Mouse (Mus musculus): ENCODE measurements at regions not wholly inside any gene's neighbourhood (a gene's known extent, or its start where the extent isn't known, plus 50 kb on each side); places are given as distances from the start of the nearest gene placed in this dataset.

- Histone ChIP-seq H3K27ac (no peak overlapping the region), H3K4me2 (replicated peaks) (no peak overlapping the region), H3K4me3 (no peak overlapping the region), H3K36me3 (no peaks in the 10 kb centered on the region), H3K27me3 (no peaks in the 10 kb centered on the region), H3K4me1 (no peaks in the 10 kb centered on the region), H3K9me3 (replicated peaks) (no peaks in the 10 kb centered on the region), H3K9ac (no peak overlapping the region)
- ATAC-seq (ENCODE audit: low FRiP score): no peak
- WGBS: 61% methylated on average over 3 of the region's 3 CpGs
Observed at GRCm38 (mm10) chr1:82041286-82042050, 191.4 kb upstream of the Gm9747 start.

DNA sequence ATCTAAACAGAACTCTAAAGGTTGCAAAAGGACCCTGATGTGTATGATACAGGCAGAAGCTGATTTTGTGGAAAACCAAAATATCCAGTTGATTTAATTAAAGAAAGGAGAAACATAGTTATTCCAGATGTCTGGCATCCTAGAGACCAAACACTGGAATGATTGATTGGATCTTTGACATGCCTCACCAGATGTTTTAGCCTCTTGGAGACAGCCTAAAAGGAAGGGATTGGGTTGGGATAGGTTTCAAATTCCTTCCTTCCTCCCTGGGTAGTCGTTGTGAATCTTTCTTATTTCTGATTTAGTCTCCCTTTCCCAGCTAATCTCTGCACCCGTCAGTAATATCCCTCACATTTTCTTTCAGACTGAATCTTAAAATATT, 190.9 kb upstream of the Gm9747 start:
- Histone ChIP-seq H3K9me3 (replicated peaks) (no peaks in the 10 kb centered on the region), H3K27me3 (no peaks in the 10 kb centered on the region), H3K4me3 (no peak overlapping the region), H3K36me3 (no peaks in the 10 kb centered on the region), H3K4me2 (replicated peaks) (no peak overlapping the region), H3K9ac (no peak overlapping the region), H3K27ac (no peak overlapping the region), H3K4me1 (no peaks in the 10 kb centered on the region)
- WGBS: 43% methylated on average over 2 of the region's 2 CpGs
- no peak for ATAC-seq (ENCODE audit: low FRiP score)

- H3K27ac ChIP-seq: no peak overlapping the region
- H3K36me3 ChIP-seq: no peaks in the 10 kb centered on the region
- no peaks in the 10 kb centered on the region for H3K4me1 ChIP-seq
- no peaks in the 10 kb centered on the region for H3K27me3 ChIP-seq
- ATAC-seq (ENCODE audit: low FRiP score): no peak
- no peak overlapping the region for H3K4me2 ChIP-seq (replicated peaks)
- no peaks in the 10 kb centered on the region for H3K9me3 ChIP-seq (replicated peaks)
- WGBS: 61% methylated on average over 3 of the region's 3 CpGs
- no peak overlapping the region for H3K4me3 ChIP-seq
- H3K9ac ChIP-seq: no peak overlapping the region
Observed at GRCm38 (mm10) chr1:82042527-82042926, 190.4 kb upstream of the Gm9747 start.

DNA sequence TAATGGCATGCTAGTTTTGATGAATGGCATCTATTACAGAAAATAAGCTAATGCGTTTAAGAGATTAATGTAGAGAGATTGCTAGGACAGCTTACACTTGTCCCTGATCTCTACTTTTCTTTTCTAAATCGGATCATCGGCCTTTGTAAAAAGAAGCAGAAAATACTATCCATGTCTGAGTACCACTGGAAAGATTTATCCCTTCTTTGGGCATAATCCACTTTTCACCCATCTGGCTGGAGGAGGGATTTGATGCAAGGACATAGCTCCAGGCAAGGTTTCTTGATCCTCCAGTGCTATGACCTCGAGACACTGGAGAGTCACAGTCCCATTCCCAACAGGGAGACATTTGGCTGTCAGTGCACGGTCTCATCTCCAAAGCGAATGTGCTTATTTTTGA, 166.6 kb upstream of the Gm9747 start:
- Histone ChIP-seq H3K9ac (no peak overlapping the region), H3K4me2 (replicated peaks) (no peak overlapping the region), H3K27me3 (no peaks in the 10 kb centered on the region), H3K4me1 (no peaks in the 10 kb centered on the region), H3K27ac (no peak overlapping the region), H3K4me3 (no peak overlapping the region), H3K9me3 (replicated peaks) (no peaks in the 10 kb centered on the region), H3K36me3 (no peaks in the 10 kb centered on the region)
- 88% methylated on average over 6 of the region's 6 CpGs for WGBS
- no peak for ATAC-seq (ENCODE audit: low FRiP score)

DNA sequence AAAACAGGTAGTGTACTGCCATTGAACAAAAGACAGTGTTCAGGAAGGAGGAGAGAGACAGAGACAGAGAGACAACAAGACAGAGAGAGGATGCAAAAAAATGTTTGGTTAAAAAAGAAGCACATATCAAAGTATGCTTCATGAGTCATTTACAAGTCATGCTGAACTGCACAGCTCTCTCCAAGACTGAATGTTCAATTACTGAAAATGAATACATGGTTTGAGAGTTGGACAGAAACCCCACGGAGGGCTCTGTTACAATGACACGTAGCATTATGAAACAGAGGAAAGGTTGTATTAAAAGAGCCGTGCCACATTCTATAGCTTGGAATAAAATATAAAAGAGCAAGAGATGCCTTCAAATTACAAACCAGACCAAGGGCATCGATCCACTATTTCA, 164.3 kb upstream of the Gm9747 start:
- H3K27me3 ChIP-seq: no peaks in the 10 kb centered on the region
- WGBS: 79% methylated on average over 4 of the region's 4 CpGs
- no peak overlapping the region for H3K4me3 ChIP-seq
- no peaks in the 10 kb centered on the region for H3K36me3 ChIP-seq
- no peak overlapping the region for H3K9ac ChIP-seq
- no peak overlapping the region for H3K27ac ChIP-seq
- no peak for ATAC-seq (ENCODE audit: low FRiP score)
- no peaks in the 10 kb centered on the region for H3K4me1 ChIP-seq
- no peak overlapping the region for H3K4me2 ChIP-seq (replicated peaks)
- H3K9me3 ChIP-seq (replicated peaks): no peaks in the 10 kb centered on the region

DNA sequence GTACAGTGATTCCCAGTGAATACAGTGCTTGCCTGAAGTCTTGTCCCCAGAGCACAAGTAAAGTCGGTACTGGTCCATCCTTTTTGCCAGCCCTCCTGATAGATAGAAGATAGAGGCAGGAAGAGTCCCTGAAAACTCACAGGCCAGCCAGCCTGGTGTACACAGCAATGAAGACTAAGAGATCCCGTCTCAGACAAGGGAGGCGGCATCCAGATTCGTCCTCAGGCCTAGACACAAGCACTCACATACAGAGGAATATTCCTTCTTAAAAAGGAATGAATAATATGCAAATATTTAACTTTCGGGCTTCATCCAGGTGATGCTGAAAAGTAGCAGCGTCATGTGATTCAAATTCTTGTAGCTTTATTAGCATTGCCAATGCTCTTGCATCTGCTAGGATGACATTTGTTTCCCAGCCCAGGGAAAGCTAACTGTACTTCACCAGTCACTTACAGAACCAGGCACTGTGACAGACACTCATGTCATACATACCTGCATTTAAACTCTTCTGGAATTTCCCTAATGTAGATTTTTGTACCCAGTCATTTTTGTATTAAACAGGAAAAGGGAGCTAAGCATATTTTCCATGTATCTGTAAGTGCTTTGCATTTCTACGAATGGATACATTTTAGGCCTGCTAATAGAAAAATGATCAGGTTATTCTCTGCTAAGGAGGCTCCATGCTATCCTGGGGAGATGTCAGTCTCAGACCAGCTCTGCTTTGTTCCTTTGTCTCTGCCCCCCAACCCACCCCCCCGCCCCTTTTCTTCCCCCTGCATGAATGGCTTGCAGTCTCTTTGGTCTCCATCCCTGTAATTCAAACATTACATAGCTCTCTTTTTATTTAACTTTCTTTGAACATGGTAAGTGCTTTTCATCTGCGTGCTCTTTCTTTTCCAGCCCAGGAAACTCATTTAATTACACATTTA, 162.5 kb upstream of the Gm9747 start:
- 57% methylated on average over 9 of the region's 9 CpGs for WGBS
- Histone ChIP-seq H3K4me2 (replicated peaks) (no peak overlapping the region), H3K4me1 (no peaks in the 10 kb centered on the region), H3K9ac (no peak overlapping the region), H3K36me3 (no peaks in the 10 kb centered on the region), H3K27ac (no peak overlapping the region), H3K4me3 (no peak overlapping the region), H3K27me3 (no peaks in the 10 kb centered on the region), H3K9me3 (replicated peaks) (no peaks in the 10 kb centered on the region)
- ATAC-seq (ENCODE audit: low FRiP score): no peak

GRCm38 (mm10) chr1:82089136-82089839, 143.6 kb upstream of the Gm9747 start:
- no peak overlapping the region for H3K4me2 ChIP-seq (replicated peaks)
- peaks cover 5% of the 10 kb centered on the region for H3K4me1 ChIP-seq
- WGBS: 48% methylated on average over 6 of the region's 6 CpGs
- no peak overlapping the region for H3K9ac ChIP-seq
- 0 out of 2 replicates have a peak overlapping the region, but pooled peaks have one; percentile 30 for H3K27ac ChIP-seq
- ATAC-seq (ENCODE audit: low FRiP score): peak; percentile 60
- H3K4me3 ChIP-seq: no peak overlapping the region
- no peaks in the 10 kb centered on the region for H3K36me3 ChIP-seq
- H3K27me3 ChIP-seq: no peaks in the 10 kb centered on the region
- no peaks in the 10 kb centered on the region for H3K9me3 ChIP-seq (replicated peaks)

DNA sequence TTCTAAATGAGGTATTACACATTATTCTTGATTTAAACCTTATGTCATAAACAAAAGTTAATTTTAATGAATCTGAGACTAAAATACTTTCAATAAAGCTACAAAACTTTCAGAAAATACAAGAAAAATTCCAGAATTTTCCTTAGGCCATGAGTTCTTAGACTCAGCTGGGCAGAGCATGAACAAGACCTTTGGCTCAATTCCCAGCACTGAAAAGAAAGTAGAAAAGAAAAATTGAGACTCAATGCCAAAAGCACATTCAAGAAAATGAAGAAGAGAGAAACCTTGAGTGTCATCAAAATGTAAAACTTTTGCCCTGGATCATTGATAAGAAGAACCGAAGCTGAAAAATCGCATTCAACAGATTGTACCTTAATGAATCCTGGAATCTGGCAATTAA, 137.8 kb upstream of the Gm9747 start:
- Histone ChIP-seq H3K9ac (no peak overlapping the region), H3K4me2 (replicated peaks) (no peak overlapping the region), H3K27ac (no peak overlapping the region), H3K4me3 (no peak overlapping the region), H3K36me3 (no peaks in the 10 kb centered on the region), H3K27me3 (no peaks in the 10 kb centered on the region), H3K4me1 (no peaks in the 10 kb centered on the region), H3K9me3 (replicated peaks) (no peaks in the 10 kb centered on the region)
- WGBS: 97% methylated on average over 2 of the region's 2 CpGs
- ATAC-seq (ENCODE audit: low FRiP score): no peak

DNA sequence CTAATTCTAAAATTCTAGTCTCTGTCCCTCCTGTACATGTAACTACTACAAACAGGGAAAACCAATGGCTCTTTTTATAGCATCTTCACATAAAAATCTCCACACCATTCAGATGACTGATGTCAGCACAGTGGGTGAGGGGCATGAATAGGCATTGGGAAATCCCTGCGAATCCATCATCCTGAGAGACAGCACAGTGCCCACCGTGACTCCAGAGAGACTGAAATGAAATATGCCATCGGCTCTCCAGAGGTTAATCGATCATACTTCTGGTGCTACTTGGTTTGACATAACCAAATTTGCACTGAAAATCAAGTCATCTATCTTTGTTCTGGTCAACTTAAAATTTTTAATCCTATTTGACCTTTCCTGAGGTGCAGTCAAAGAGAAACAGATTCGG, 126.2 kb upstream of the Gm9747 start:
- H3K9ac ChIP-seq: no peak overlapping the region
- no peaks in the 10 kb centered on the region for H3K36me3 ChIP-seq
- WGBS: 50% methylated on average over 5 of the region's 5 CpGs
- H3K9me3 ChIP-seq (replicated peaks): no peaks in the 10 kb centered on the region
- H3K4me3 ChIP-seq: no peak overlapping the region
- ATAC-seq (ENCODE audit: low FRiP score): peak; percentile 76
- H3K4me2 ChIP-seq (replicated peaks): no peak overlapping the region
- no peaks in the 10 kb centered on the region for H3K4me1 ChIP-seq
- H3K27me3 ChIP-seq: no peaks in the 10 kb centered on the region
- no peak overlapping the region for H3K27ac ChIP-seq

GRCm38 (mm10) chr1:82110071-82110635, 122.8 kb upstream of the Gm9747 start:
- H3K4me3 ChIP-seq: no peak overlapping the region
- no peaks in the 10 kb centered on the region for H3K9me3 ChIP-seq (replicated peaks)
- H3K27ac ChIP-seq: no peak overlapping the region
- no peaks in the 10 kb centered on the region for H3K36me3 ChIP-seq
- no peaks in the 10 kb centered on the region for H3K27me3 ChIP-seq
- H3K9ac ChIP-seq: no peak overlapping the region
- no peak overlapping the region for H3K4me2 ChIP-seq (replicated peaks)
- 83% methylated on average over 1 of the region's 1 CpGs for WGBS
- no peak for ATAC-seq (ENCODE audit: low FRiP score)
- peaks cover 2% of the 10 kb centered on the region; the same call in 1 of the 2 replicates for H3K4me1 ChIP-seq

DNA sequence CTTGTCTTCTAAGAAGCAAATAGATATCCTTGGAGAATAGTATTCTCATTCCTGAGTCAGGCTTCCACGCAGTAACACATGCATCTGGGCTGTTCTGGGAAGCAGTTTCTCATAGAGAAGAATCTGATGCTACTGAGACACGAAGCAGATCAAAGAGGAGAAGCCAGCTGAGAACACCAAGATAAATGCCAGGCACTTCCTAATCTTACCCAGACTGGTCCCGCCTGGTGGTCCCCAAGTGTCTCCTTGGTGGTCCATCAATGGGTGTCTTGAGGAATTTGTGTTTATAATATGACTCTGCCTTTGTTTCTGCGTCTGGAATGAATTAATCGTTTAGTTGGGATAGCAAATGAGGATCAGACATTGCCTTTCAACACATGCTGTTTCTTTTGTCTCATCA, 120.5 kb upstream of the Gm9747 start:
- peaks cover 2% of the 10 kb centered on the region; the same call in 1 of the 2 replicates for H3K4me1 ChIP-seq
- H3K4me3 ChIP-seq: no peak overlapping the region
- H3K27me3 ChIP-seq: no peaks in the 10 kb centered on the region
- H3K9me3 ChIP-seq (replicated peaks): no peaks in the 10 kb centered on the region
- H3K9ac ChIP-seq: no peak overlapping the region
- no peak for ATAC-seq (ENCODE audit: low FRiP score)
- H3K36me3 ChIP-seq: no peaks in the 10 kb centered on the region
- 37% methylated on average over 5 of the region's 5 CpGs for WGBS
- H3K4me2 ChIP-seq (replicated peaks): no peak overlapping the region
- no peak overlapping the region for H3K27ac ChIP-seq

DNA sequence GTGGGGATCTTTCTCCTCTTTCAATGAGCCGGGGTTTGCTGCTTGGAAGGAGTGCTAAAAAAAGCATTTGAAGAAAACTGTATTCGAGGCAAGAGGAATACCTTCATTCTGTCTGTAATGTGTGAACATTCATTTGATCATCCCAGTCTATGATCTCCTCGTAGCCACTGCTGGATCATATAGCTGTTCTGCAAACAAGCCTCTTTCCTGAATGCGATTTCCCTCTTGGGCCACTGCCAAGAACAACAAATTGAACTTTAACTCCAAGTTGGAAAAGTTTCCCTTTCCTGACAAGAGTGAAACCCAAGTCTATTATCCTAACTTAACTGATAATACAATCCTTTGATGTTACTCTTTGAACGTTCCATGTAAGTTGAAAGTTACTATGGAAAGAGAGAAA, 108.4 kb upstream of the Gm9747 start:
- no peaks in the 10 kb centered on the region for H3K27me3 ChIP-seq
- 59% methylated on average over 5 of the region's 5 CpGs for WGBS
- no peaks in the 10 kb centered on the region for H3K36me3 ChIP-seq
- no peak for ATAC-seq (ENCODE audit: low FRiP score)
- no peak overlapping the region for H3K4me2 ChIP-seq (replicated peaks)
- no peak overlapping the region for H3K27ac ChIP-seq
- no peak overlapping the region for H3K9ac ChIP-seq
- H3K4me1 ChIP-seq: no peaks in the 10 kb centered on the region
- no peaks in the 10 kb centered on the region for H3K9me3 ChIP-seq (replicated peaks)
- H3K4me3 ChIP-seq: no peak overlapping the region

Data from hindbrain, embryonic 12.5 days (tissue).